Mouse (Mus musculus): ENCODE measurements at regions not wholly inside any gene's neighbourhood (a gene's known extent, or its start where the extent isn't known, plus 50 kb on each side); places are given as distances from the start of the nearest gene placed in this dataset.
A peak's percentile ranks its signal among the peaks of the same experiment; 100 is the strongest.

GRCm38 (mm10) chr9:50395543-50395942 lies 50.8 kb upstream of the Rpl10-ps3 start:
- DNase-seq (ENCODE audit: low spot score) (no peak), ATAC-seq (ENCODE audit: low read depth) (no peak)
- Histone ChIP-seq H3K4me1 (ENCODE audit: control insufficient read depth, insufficient read depth, low read length) (no peaks in the 10 kb centered on the region), H3K27ac (replicated peaks; ENCODE audit: low read depth, low read length) (no peak overlapping the region), H3K4me2 (ENCODE audit: low read depth, low read length) (no peak overlapping the region), H3K36me3 (ENCODE audit: control insufficient read depth, insufficient read depth, low read length) (no peaks in the 10 kb centered on the region), H3K27me3 (replicated peaks; ENCODE audit: control insufficient read depth, insufficient read depth, low read length) (no peaks in the 10 kb centered on the region), H3K4me3 (ENCODE audit: low read depth, low read length) (no peak overlapping the region), H3K9me3 (ENCODE audit: control insufficient read depth, low read length) (no peaks in the 10 kb centered on the region), H3K9ac (ENCODE audit: low read depth, low read length) (no peak overlapping the region)
- WGBS: 83% methylated on average over 3 of the region's 3 CpGs

- WGBS: 71% methylated on average over 7 of the region's 7 CpGs
- Histone ChIP-seq H3K27me3 (replicated peaks; ENCODE audit: control insufficient read depth, insufficient read depth, low read length) (no peaks in the 10 kb centered on the region), H3K4me3 (ENCODE audit: low read depth, low read length) (no peak overlapping the region), H3K9me3 (ENCODE audit: control insufficient read depth, low read length) (no peaks in the 10 kb centered on the region), H3K27ac (replicated peaks; ENCODE audit: low read depth, low read length) (no peak overlapping the region), H3K9ac (ENCODE audit: low read depth, low read length) (no peak overlapping the region), H3K36me3 (ENCODE audit: control insufficient read depth, insufficient read depth, low read length) (no peaks in the 10 kb centered on the region), H3K4me2 (ENCODE audit: low read depth, low read length) (no peak overlapping the region), H3K4me1 (ENCODE audit: control insufficient read depth, insufficient read depth, low read length) (no peaks in the 10 kb centered on the region)
- ATAC-seq (ENCODE audit: low read depth) (no peak), DNase-seq (ENCODE audit: low spot score) (peak; percentile 18)
Observed at GRCm38 (mm10) chr9:50396051-50396450, 51.3 kb upstream of the Rpl10-ps3 start.

GRCm38 (mm10) chr9:50408396-50408795 lies 63.6 kb upstream of the Rpl10-ps3 start:
- 84% methylated on average over 4 of the region's 4 CpGs for WGBS
- no peaks in the 10 kb centered on the region for H3K4me1 ChIP-seq (ENCODE audit: control insufficient read depth, insufficient read depth, low read length)
- DNase-seq (ENCODE audit: low spot score) (no peak), ATAC-seq (ENCODE audit: low read depth) (no peak)
- no peak overlapping the region for H3K9ac ChIP-seq (ENCODE audit: low read depth, low read length)
- H3K27me3 ChIP-seq (replicated peaks; ENCODE audit: control insufficient read depth, insufficient read depth, low read length): no peaks in the 10 kb centered on the region
- no peaks in the 10 kb centered on the region for H3K9me3 ChIP-seq (ENCODE audit: control insufficient read depth, low read length)
- H3K4me3 ChIP-seq (ENCODE audit: low read depth, low read length): no peak overlapping the region
- H3K27ac ChIP-seq (replicated peaks; ENCODE audit: low read depth, low read length): no peak overlapping the region
- no peak overlapping the region for H3K4me2 ChIP-seq (ENCODE audit: low read depth, low read length)
- no peaks in the 10 kb centered on the region for H3K36me3 ChIP-seq (ENCODE audit: control insufficient read depth, insufficient read depth, low read length)

- WGBS: 77% methylated on average over 4 of the region's 4 CpGs
- no peak overlapping the region for H3K4me2 ChIP-seq (ENCODE audit: low read depth, low read length)
- H3K4me3 ChIP-seq (ENCODE audit: low read depth, low read length): no peak overlapping the region
- no peak for ATAC-seq (ENCODE audit: low read depth)
- no peaks in the 10 kb centered on the region for H3K9me3 ChIP-seq (ENCODE audit: control insufficient read depth, low read length)
- H3K27ac ChIP-seq (replicated peaks; ENCODE audit: low read depth, low read length): no peak overlapping the region
- no peak for DNase-seq (ENCODE audit: low spot score)
- H3K9ac ChIP-seq (ENCODE audit: low read depth, low read length): no peak overlapping the region
- H3K36me3 ChIP-seq (ENCODE audit: control insufficient read depth, insufficient read depth, low read length): no peaks in the 10 kb centered on the region
- no peaks in the 10 kb centered on the region for H3K4me1 ChIP-seq (ENCODE audit: control insufficient read depth, insufficient read depth, low read length)
- no peaks in the 10 kb centered on the region for H3K27me3 ChIP-seq (replicated peaks; ENCODE audit: control insufficient read depth, insufficient read depth, low read length)
Observed at GRCm38 (mm10) chr9:50408845-50409244, 64.1 kb upstream of the Rpl10-ps3 start.

GRCm38 (mm10) chr9:50412986-50413385 lies 68.2 kb upstream of the Rpl10-ps3 start:
- 76% methylated on average over 8 of the region's 8 CpGs for whole genome bisulfite sequencing
- ATAC-seq (ENCODE audit: low read depth) (no peak), DNase-seq (ENCODE audit: low spot score) (no peak)

GRCm38 (mm10) chr9:50413514-50414335 lies 69.0 kb upstream of the Rpl10-ps3 start:
- no peak overlapping the region for H3K4me2 ChIP-seq (ENCODE audit: low read depth, low read length)
- H3K9me3 ChIP-seq (ENCODE audit: control insufficient read depth, low read length): no peaks in the 10 kb centered on the region
- H3K4me3 ChIP-seq (ENCODE audit: low read depth, low read length): no peak overlapping the region
- H3K9ac ChIP-seq (ENCODE audit: low read depth, low read length): no peak overlapping the region
- H3K4me1 ChIP-seq (ENCODE audit: control insufficient read depth, insufficient read depth, low read length): no peaks in the 10 kb centered on the region
- WGBS: 81% methylated on average over 9 of the region's 9 CpGs
- H3K27ac ChIP-seq (replicated peaks; ENCODE audit: low read depth, low read length): no peak overlapping the region
- ATAC-seq (ENCODE audit: low read depth): no peak
- no peak for DNase-seq (ENCODE audit: low spot score)
- no peaks in the 10 kb centered on the region for H3K27me3 ChIP-seq (replicated peaks; ENCODE audit: control insufficient read depth, insufficient read depth, low read length)
- H3K36me3 ChIP-seq (ENCODE audit: control insufficient read depth, insufficient read depth, low read length): no peaks in the 10 kb centered on the region

More at GRCm38 (mm10) chr9:50412986-50413385, 68.2 kb upstream of the Rpl10-ps3 start:
- H3K27me3 ChIP-seq (replicated peaks; ENCODE audit: control insufficient read depth, insufficient read depth, low read length): no peaks in the 10 kb centered on the region
- no peaks in the 10 kb centered on the region for H3K36me3 ChIP-seq (ENCODE audit: control insufficient read depth, insufficient read depth, low read length)
- no peak overlapping the region for H3K4me2 ChIP-seq (ENCODE audit: low read depth, low read length)
- H3K4me3 ChIP-seq (ENCODE audit: low read depth, low read length): no peak overlapping the region
- no peak overlapping the region for H3K9ac ChIP-seq (ENCODE audit: low read depth, low read length)
- H3K27ac ChIP-seq (replicated peaks; ENCODE audit: low read depth, low read length): no peak overlapping the region
- no peaks in the 10 kb centered on the region for H3K9me3 ChIP-seq (ENCODE audit: control insufficient read depth, low read length)
- H3K4me1 ChIP-seq (ENCODE audit: control insufficient read depth, insufficient read depth, low read length): no peaks in the 10 kb centered on the region

- no peaks in the 10 kb centered on the region for H3K9me3 ChIP-seq (ENCODE audit: control insufficient read depth, low read length)
- ATAC-seq (ENCODE audit: low read depth): no peak
Observed at GRCm38 (mm10) chr9:50414796-50415340, 70.1 kb upstream of the Rpl10-ps3 start.

GRCm38 (mm10) chr9:50416677-50417076 lies 71.9 kb upstream of the Rpl10-ps3 start:
- DNase-seq (ENCODE audit: low spot score): no peak
- H3K36me3 ChIP-seq (ENCODE audit: control insufficient read depth, insufficient read depth, low read length): no peaks in the 10 kb centered on the region
- H3K27ac ChIP-seq (replicated peaks; ENCODE audit: low read depth, low read length): no peak overlapping the region
- 64% methylated on average over 3 of the region's 3 CpGs for WGBS
- no peaks in the 10 kb centered on the region for H3K9me3 ChIP-seq (ENCODE audit: control insufficient read depth, low read length)
- ATAC-seq (ENCODE audit: low read depth): no peak
- H3K9ac ChIP-seq (ENCODE audit: low read depth, low read length): no peak overlapping the region
- H3K4me3 ChIP-seq (ENCODE audit: low read depth, low read length): no peak overlapping the region
- no peak overlapping the region for H3K4me2 ChIP-seq (ENCODE audit: low read depth, low read length)
- no peaks in the 10 kb centered on the region for H3K27me3 ChIP-seq (replicated peaks; ENCODE audit: control insufficient read depth, insufficient read depth, low read length)
- H3K4me1 ChIP-seq (ENCODE audit: control insufficient read depth, insufficient read depth, low read length): no peaks in the 10 kb centered on the region

More at GRCm38 (mm10) chr9:50414796-50415340, 70.1 kb upstream of the Rpl10-ps3 start:
- 49% methylated on average over 6 of the region's 6 CpGs for WGBS
- no peak overlapping the region for H3K9ac ChIP-seq (ENCODE audit: low read depth, low read length)
- no peak overlapping the region for H3K4me3 ChIP-seq (ENCODE audit: low read depth, low read length)
- no peaks in the 10 kb centered on the region for H3K4me1 ChIP-seq (ENCODE audit: control insufficient read depth, insufficient read depth, low read length)
- H3K36me3 ChIP-seq (ENCODE audit: control insufficient read depth, insufficient read depth, low read length): no peaks in the 10 kb centered on the region
- H3K4me2 ChIP-seq (ENCODE audit: low read depth, low read length): no peak overlapping the region
- DNase-seq (ENCODE audit: low spot score): peak; percentile 77
- no peak overlapping the region for H3K27ac ChIP-seq (replicated peaks; ENCODE audit: low read depth, low read length)
- H3K27me3 ChIP-seq (replicated peaks; ENCODE audit: control insufficient read depth, insufficient read depth, low read length): no peaks in the 10 kb centered on the region

- no peak overlapping the region for H3K9ac ChIP-seq (ENCODE audit: low read depth, low read length)
- 100% methylated on average over 2 of the region's 2 CpGs for WGBS
- no peak for DNase-seq (ENCODE audit: low spot score)
Observed at GRCm38 (mm10) chr9:50421061-50421460, 73.3 kb upstream of the Plet1 start.

More at GRCm38 (mm10) chr9:50421061-50421460, 73.3 kb upstream of the Plet1 start:
- H3K27me3 ChIP-seq (replicated peaks; ENCODE audit: control insufficient read depth, insufficient read depth, low read length): no peaks in the 10 kb centered on the region
- H3K4me1 ChIP-seq (ENCODE audit: control insufficient read depth, insufficient read depth, low read length): no peaks in the 10 kb centered on the region
- no peaks in the 10 kb centered on the region for H3K36me3 ChIP-seq (ENCODE audit: control insufficient read depth, insufficient read depth, low read length)
- H3K4me2 ChIP-seq (ENCODE audit: low read depth, low read length): no peak overlapping the region
- no peaks in the 10 kb centered on the region for H3K9me3 ChIP-seq (ENCODE audit: control insufficient read depth, low read length)
- ATAC-seq (ENCODE audit: low read depth): no peak
- no peak overlapping the region for H3K27ac ChIP-seq (replicated peaks; ENCODE audit: low read depth, low read length)
- H3K4me3 ChIP-seq (ENCODE audit: low read depth, low read length): no peak overlapping the region
